Mouse (Mus musculus): Measurements from ENCODE around the gene Vkorc1l1.
A peak's percentile ranks its signal among the peaks of the same experiment; 100 is the strongest.
"Not testable (repeated sequence)": the region's sequence is repeated elsewhere in the genome, so short reads cannot be mapped to it uniquely, and the experiment has no call there.

Vkorc1l1 gene

GRCm38 (mm10) chr5:129941495-129942045 is at the start of gene Vkorc1l1:
Gene Vkorc1l1 (plus strand): TSS chr5:129941970.
- peak; percentile 97 to 99 for DNase-seq

GRCm38 (mm10) chr5:129895198-129896088 is 46.3 kb upstream of the Vkorc1l1 start, which contains the start of gene Zbed5:
Gene Zbed5 (plus strand): TSS chr5:129895723.
- peak; percentile 81 to 83 for DNase-seq

- no peak for DNase-seq
Measured at GRCm38 (mm10) chr5:129898449-129898848, 43.3 kb upstream of the Vkorc1l1 start, which contains the start of gene Phkg1. Gene Phkg1 (minus strand): TSS chr5:129898549.

GRCm38 (mm10) chr5:129907775-129908174 is 34.0 kb upstream of the Vkorc1l1 start:
- DNase-seq: no peak

GRCm38 (mm10) chr5:129908242-129908965 is 33.4 kb upstream of the Vkorc1l1 start, which contains the start of gene Nupr1l:
Gene Nupr1l (plus strand): TSS chr5:129908540.
- DNase-seq: peak; percentile 83 to 88

GRCm38 (mm10) chr5:129909147-129909546 is 32.6 kb upstream of the Vkorc1l1 start:
- DNase-seq: no peak

- no peak for DNase-seq
Measured at GRCm38 (mm10) chr5:129909591-129909990, 32.2 kb upstream of the Vkorc1l1 start.

- DNase-seq: peak; percentile 7 to 15
Measured at GRCm38 (mm10) chr5:129914024-129914423, 27.7 kb upstream of the Vkorc1l1 start.

GRCm38 (mm10) chr5:129915491-129915890 is 26.3 kb upstream of the Vkorc1l1 start:
- not testable (repeated sequence) for DNase-seq

GRCm38 (mm10) chr5:129918065-129918651 is 23.6 kb upstream of the Vkorc1l1 start:
- no peak for DNase-seq

GRCm38 (mm10) chr5:129918752-129919151 is 23.0 kb upstream of the Vkorc1l1 start:
- no peak for DNase-seq

GRCm38 (mm10) chr5:129919320-129919719 is 22.4 kb upstream of the Vkorc1l1 start:
- no peak for DNase-seq

- DNase-seq: no peak
Measured at GRCm38 (mm10) chr5:129921972-129922371, 19.8 kb upstream of the Vkorc1l1 start.

- no peak for DNase-seq
Measured at GRCm38 (mm10) chr5:129924820-129925452, 16.8 kb upstream of the Vkorc1l1 start.

GRCm38 (mm10) chr5:129925933-129926332 is 15.8 kb upstream of the Vkorc1l1 start:
- DNase-seq: no peak

GRCm38 (mm10) chr5:129929924-129930855 is 11.6 kb upstream of the Vkorc1l1 start:
- no peak for DNase-seq

GRCm38 (mm10) chr5:129936941-129937340 is 4.8 kb upstream of the Vkorc1l1 start:
- no peak for DNase-seq

GRCm38 (mm10) chr5:129940281-129940680 is 1.5 kb upstream of the Vkorc1l1 start:
- no peak for DNase-seq

- DNase-seq: no peak
Measured at GRCm38 (mm10) chr5:129940736-129941494, 855 bp upstream of the Vkorc1l1 start.
